Mouse (Mus musculus) testis, adult 2 months (tissue): ENCODE measurements at regions not wholly inside any gene's neighbourhood (a gene's known extent, or its start where the extent isn't known, plus 50 kb on each side); places are given as distances from the start of the nearest gene placed in this dataset.

Experiments used
- CTCF ChIP-seq: fragments of 200-500 bp; IDR thresholded peaks from 2 replicates; pipeline ENCODE4 v1.5.1; 2012; ENCODE audit warnings: low read depth, mild to moderate bottlenecking, inconsistent platforms, low read length, moderate library complexity; ENCODE audit not compliant: control insufficient read depth, insufficient read depth, insufficient replicate concordance
- POLR2A ChIP-seq: fragments of 200-500 bp; IDR thresholded peaks from 2 replicates; pipeline ENCODE4 v1.6.1; 2012; ENCODE audit warnings: low read depth, mild to moderate bottlenecking, inconsistent platforms, low read length, moderate library complexity; ENCODE audit not compliant: control insufficient read depth

GRCm38 (mm10) chr9:74795994-74796393, 65.7 kb upstream of the Onecut1 start:
- TF ChIP-seq CTCF (no peak), POLR2A (no peak)
